Mouse (Mus musculus): ENCODE results near the gene Edc4.

The Edc4 gene

DNA sequence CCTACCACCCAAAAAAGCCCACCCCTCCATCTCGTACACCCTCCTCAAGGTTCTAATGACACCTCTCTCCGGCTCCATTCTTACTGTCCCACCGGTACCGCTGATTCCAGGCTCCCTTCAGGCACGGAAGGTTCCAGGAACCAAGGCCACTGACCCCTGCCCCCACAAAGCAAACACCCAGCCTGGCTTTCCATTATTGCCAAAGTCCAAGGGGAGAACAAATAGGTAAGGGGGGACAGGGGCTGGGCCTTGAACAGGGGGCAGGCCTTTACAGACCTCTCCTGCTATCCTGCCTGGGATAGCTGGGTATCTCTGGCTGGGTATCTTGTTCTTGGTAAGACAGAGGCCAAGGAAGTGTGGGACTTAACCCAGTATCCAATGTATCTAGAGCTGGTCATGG, 61.9 kb downstream of the Edc4 start:
- DNase-seq (ENCODE audit: low read depth, low spot score) = no peak

DNA sequence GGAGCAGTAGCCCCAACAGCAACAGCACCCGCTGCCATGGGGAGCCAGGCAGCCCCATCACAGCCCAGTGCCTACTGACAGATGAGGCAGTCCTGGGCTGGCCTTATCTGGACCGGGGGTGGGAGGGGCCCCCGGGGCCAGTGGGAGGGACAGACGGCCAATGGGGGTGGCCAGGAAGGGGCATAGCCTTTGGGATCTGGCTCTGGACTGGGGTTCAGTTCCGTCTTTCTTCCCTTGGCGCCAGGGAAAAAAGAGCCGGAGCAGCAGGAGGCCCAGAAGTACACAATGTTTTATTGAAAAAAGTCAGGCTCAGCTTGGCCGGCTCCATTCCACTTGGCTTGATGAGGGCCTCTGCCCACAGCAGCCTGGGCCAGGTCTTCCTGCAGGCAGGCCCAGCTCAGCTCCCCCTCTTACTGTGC, 62.6 kb downstream of the Edc4 start, which contains the start of gene Lcat:
Lcat (minus strand) TSS at position 62 of the 419 bp plus-strand sequence.
- DNase-seq (ENCODE audit: low read depth, low spot score) = no peak

Measured in retina, adult 2 months (tissue).